Mouse (Mus musculus): ENCODE data around the gene Hspa12b. TPM values are rescaled to one million over a fixed set of nuclear protein-coding genes. Genes with fewer than 3 reads are reported as not detected.
A peak's percentile ranks its signal among the peaks of the same experiment; 100 is the strongest.

Gene Hspa12b
- 6.0 and 7.7 TPM in 2 replicates for polyA plus RNA-seq (2015; fragmentation: Nextera tagmentation; extraction: Ambion mirVana)

GRCm38 (mm10) chr2:131127161-131127730 lies at the start of gene Hspa12b:
Hspa12b (plus strand) TSS chr2:131127280.
- peak; percentile 73 for ATAC-seq (ENCODE audit: low FRiP score)
- H3K27me3 ChIP-seq (replicated peaks), result 0 out of 2 replicates have a peak, but pooled peaks cover 3% of the 10 kb centered on the region
- H3K4me3 ChIP-seq (replicated peaks), result peak within 1 kb of the TSS; percentile 44
- H3K9ac ChIP-seq (replicated peaks), result peak within 1 kb of the TSS; percentile 48
- H3K4me1 ChIP-seq, result peaks cover 15% of the 10 kb centered on the region
- H3K4me2 ChIP-seq, result peak within 1 kb of the TSS; percentile 78
- no peaks in the 10 kb centered on the region for H3K9me3 ChIP-seq (replicated peaks)
- WGBS, result 3% methylated on average over 25 of the region's 28 CpGs
- no peak within 1 kb of the TSS; the same call in 1 of the 2 replicates for H3K27ac ChIP-seq (replicated peaks)
- H3K36me3 ChIP-seq, result no peaks in the 10 kb centered on the region

DNA sequence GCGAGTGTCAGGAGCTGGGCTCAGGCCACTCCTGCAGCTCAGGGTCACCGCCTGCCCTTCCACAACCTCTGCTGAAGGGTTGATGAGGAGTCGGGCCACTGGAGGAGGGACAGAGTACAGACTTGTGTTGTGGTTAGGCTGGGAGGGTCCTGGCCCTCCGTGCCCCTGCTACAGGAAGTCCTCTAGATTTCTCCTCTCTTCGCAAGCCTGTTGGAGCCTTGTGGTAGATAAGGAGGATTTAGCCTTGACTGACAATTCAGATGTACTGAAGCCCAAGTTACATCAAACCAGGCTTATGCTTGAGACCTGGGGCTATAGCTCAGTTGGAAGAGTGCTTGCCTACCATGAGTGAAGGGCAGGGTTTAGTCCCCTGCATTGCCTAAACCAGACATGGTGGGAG lies 46.6 kb upstream of the Hspa12b start:
- Histone ChIP-seq H3K4me2 (no peak overlapping the region), H3K4me3 (replicated peaks) (no peak overlapping the region), H3K27ac (replicated peaks) (no peak overlapping the region), H3K9me3 (replicated peaks) (no peaks in the 10 kb centered on the region), H3K27me3 (replicated peaks) (no peaks in the 10 kb centered on the region), H3K4me1 (no peaks in the 10 kb centered on the region), H3K36me3 (no peaks in the 10 kb centered on the region), H3K9ac (replicated peaks) (no peak overlapping the region)
- no peak for ATAC-seq (ENCODE audit: low FRiP score)
- WGBS, result 86% methylated on average over 5 of the region's 5 CpGs

- Histone ChIP-seq H3K27ac (replicated peaks) (no peak overlapping the region), H3K9me3 (replicated peaks) (no peaks in the 10 kb centered on the region), H3K4me2 (no peak overlapping the region), H3K27me3 (replicated peaks) (no peaks in the 10 kb centered on the region), H3K4me3 (replicated peaks) (no peak overlapping the region), H3K4me1 (no peaks in the 10 kb centered on the region), H3K9ac (replicated peaks) (no peak overlapping the region), H3K36me3 (no peaks in the 10 kb centered on the region)
- WGBS, result 85% methylated on average over 4 of the region's 4 CpGs
- ATAC-seq (ENCODE audit: low FRiP score), result no peak
Observed at GRCm38 (mm10) chr2:131084206-131084605, 42.9 kb upstream of the Hspa12b start.

- Histone ChIP-seq H3K27me3 (replicated peaks) (no peaks in the 10 kb centered on the region), H3K9me3 (replicated peaks) (no peaks in the 10 kb centered on the region), H3K4me2 (no peak within 1 kb of the TSS), H3K9ac (replicated peaks) (no peak within 1 kb of the TSS), H3K36me3 (no peaks in the 10 kb centered on the region), H3K4me1 (no peaks in the 10 kb centered on the region), H3K27ac (replicated peaks) (no peak within 1 kb of the TSS), H3K4me3 (replicated peaks) (no peak within 1 kb of the TSS)
- ATAC-seq (ENCODE audit: low FRiP score), result no peak
- WGBS, result 88% methylated on average over 11 of the region's 11 CpGs
Observed at GRCm38 (mm10) chr2:131086667-131087390, 40.3 kb upstream of the Hspa12b start, which contains the start of gene Siglec1. Siglec1 (minus strand) TSS chr2:131086765.

DNA sequence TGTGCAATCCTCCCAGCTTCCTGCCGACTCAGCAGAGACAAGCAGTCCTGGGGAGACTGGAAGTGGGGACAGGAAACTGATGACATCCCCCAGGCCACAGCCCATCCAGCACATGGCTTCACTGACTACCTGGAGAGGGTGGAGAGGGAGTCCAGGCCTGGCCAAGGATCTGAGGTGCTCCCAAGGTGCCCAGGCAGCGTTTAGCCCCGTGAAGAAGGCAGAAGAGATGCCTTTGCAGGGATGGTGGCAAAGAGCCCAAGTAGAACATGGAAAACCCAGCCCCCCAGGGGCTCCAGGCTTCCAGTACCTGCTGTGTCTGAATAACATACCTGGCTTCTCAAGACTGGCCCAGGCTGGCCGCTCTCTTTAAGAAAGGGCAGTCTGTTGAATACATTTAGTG lies 38.5 kb upstream of the Hspa12b start:
- no peaks in the 10 kb centered on the region for H3K9me3 ChIP-seq (replicated peaks)
- H3K36me3 ChIP-seq, result no peaks in the 10 kb centered on the region
- no peak overlapping the region for H3K27ac ChIP-seq (replicated peaks)
- WGBS, result 86% methylated on average over 4 of the region's 4 CpGs
- no peak for ATAC-seq (ENCODE audit: low FRiP score)
- H3K4me3 ChIP-seq (replicated peaks), result no peak overlapping the region
- H3K9ac ChIP-seq (replicated peaks), result no peak overlapping the region
- no peaks in the 10 kb centered on the region for H3K27me3 ChIP-seq (replicated peaks)
- no peaks in the 10 kb centered on the region for H3K4me1 ChIP-seq
- H3K4me2 ChIP-seq, result no peak overlapping the region

GRCm38 (mm10) chr2:131089634-131090033 lies 37.4 kb upstream of the Hspa12b start:
- ATAC-seq (ENCODE audit: low FRiP score), result no peak
- WGBS, result 90% methylated on average over 1 of the region's 1 CpGs
- Histone ChIP-seq H3K4me1 (no peaks in the 10 kb centered on the region), H3K36me3 (no peaks in the 10 kb centered on the region), H3K4me2 (no peak overlapping the region), H3K9ac (replicated peaks) (no peak overlapping the region), H3K4me3 (replicated peaks) (no peak overlapping the region), H3K27me3 (replicated peaks) (no peaks in the 10 kb centered on the region), H3K9me3 (replicated peaks) (no peaks in the 10 kb centered on the region), H3K27ac (replicated peaks) (no peak overlapping the region)

- Histone ChIP-seq H3K27me3 (replicated peaks) (no peaks in the 10 kb centered on the region), H3K4me1 (no peaks in the 10 kb centered on the region), H3K4me2 (no peak overlapping the region), H3K27ac (replicated peaks) (no peak overlapping the region), H3K9me3 (replicated peaks) (no peaks in the 10 kb centered on the region), H3K9ac (replicated peaks) (no peak overlapping the region), H3K36me3 (no peaks in the 10 kb centered on the region), H3K4me3 (replicated peaks) (no peak overlapping the region)
- no peak for ATAC-seq (ENCODE audit: low FRiP score)
- 91% methylated on average over 3 of the region's 3 CpGs for WGBS
Observed at GRCm38 (mm10) chr2:131090852-131091251, 36.2 kb upstream of the Hspa12b start.

DNA sequence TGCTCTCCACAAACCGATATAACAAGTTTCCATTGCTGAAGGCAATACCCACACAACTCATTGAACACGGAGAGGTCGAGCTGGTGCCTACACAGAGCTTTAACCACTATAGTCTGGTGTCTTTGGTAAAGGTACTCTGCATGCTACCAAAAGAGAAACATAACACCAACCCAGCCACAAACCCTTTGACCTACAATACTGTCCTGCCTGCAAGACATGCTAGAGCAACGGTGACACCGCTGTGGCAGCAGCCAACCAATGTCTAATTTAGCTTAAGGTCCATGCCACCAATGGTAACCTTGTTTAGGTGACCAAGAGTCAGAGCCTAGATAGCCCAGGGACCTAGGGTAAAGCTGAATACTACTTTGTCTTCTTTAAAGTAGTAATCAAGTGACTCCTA lies 33.5 kb upstream of the Hspa12b start:
- no peak overlapping the region for H3K4me2 ChIP-seq
- no peak overlapping the region for H3K27ac ChIP-seq (replicated peaks)
- no peaks in the 10 kb centered on the region for H3K9me3 ChIP-seq (replicated peaks)
- WGBS, result 88% methylated on average over 5 of the region's 5 CpGs
- H3K9ac ChIP-seq (replicated peaks), result no peak overlapping the region
- no peak overlapping the region for H3K4me3 ChIP-seq (replicated peaks)
- H3K36me3 ChIP-seq, result no peaks in the 10 kb centered on the region
- no peaks in the 10 kb centered on the region for H3K27me3 ChIP-seq (replicated peaks)
- ATAC-seq (ENCODE audit: low FRiP score), result no peak
- H3K4me1 ChIP-seq, result no peaks in the 10 kb centered on the region

GRCm38 (mm10) chr2:131094823-131095222 lies 32.3 kb upstream of the Hspa12b start:
- no peak overlapping the region for H3K4me3 ChIP-seq (replicated peaks)
- no peak overlapping the region for H3K4me2 ChIP-seq
- ATAC-seq (ENCODE audit: low FRiP score), result 0 out of 2 replicates have a peak, but pooled peaks have one; percentile 55
- no peaks in the 10 kb centered on the region for H3K9me3 ChIP-seq (replicated peaks)
- WGBS, result 0% methylated on average over 1 of the region's 1 CpGs
- H3K9ac ChIP-seq (replicated peaks), result no peak overlapping the region
- no peaks in the 10 kb centered on the region for H3K27me3 ChIP-seq (replicated peaks)
- H3K4me1 ChIP-seq, result no peaks in the 10 kb centered on the region
- no peak overlapping the region for H3K27ac ChIP-seq (replicated peaks)
- H3K36me3 ChIP-seq, result no peaks in the 10 kb centered on the region

GRCm38 (mm10) chr2:131096101-131096795 lies 30.8 kb upstream of the Hspa12b start:
- Histone ChIP-seq H3K27ac (replicated peaks) (peak overlapping the region; percentile 41; the same call in 1 of the 2 replicates), H3K36me3 (no peaks in the 10 kb centered on the region), H3K9ac (replicated peaks) (no peak overlapping the region), H3K27me3 (replicated peaks) (no peaks in the 10 kb centered on the region), H3K4me2 (no peak overlapping the region), H3K4me1 (no peaks in the 10 kb centered on the region), H3K4me3 (replicated peaks) (no peak overlapping the region), H3K9me3 (replicated peaks) (no peaks in the 10 kb centered on the region)
- 12% methylated on average over 9 of the region's 9 CpGs for WGBS
- ATAC-seq (ENCODE audit: low FRiP score), result no peak

DNA sequence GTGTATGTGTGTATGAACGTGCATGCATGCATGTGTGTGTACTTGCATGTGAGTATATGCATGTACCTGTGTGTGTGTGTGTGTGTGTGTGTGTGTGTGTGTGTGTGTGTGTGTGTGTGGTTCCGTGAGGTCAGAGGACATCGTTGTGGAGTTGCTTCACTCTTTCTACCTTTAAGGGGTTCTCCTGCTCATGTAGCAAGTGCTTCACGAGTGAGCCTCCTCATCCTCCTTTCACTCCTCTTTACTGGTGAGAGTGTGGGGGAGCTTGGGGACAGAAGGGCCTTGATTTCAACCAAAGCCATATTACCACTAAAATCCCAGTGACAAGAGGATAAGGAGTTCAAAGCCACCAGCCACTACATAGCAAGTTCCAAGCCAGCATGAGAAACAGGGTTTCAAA lies 30.0 kb upstream of the Hspa12b start:
- no peaks in the 10 kb centered on the region for H3K9me3 ChIP-seq (replicated peaks)
- no peak for ATAC-seq (ENCODE audit: low FRiP score)
- WGBS, result 76% methylated on average over 4 of the region's 4 CpGs

GRCm38 (mm10) chr2:131101530-131101929 lies 25.6 kb upstream of the Hspa12b start:
- WGBS, result 53% methylated on average over 3 of the region's 3 CpGs
- ATAC-seq (ENCODE audit: low FRiP score), result no peak
- Histone ChIP-seq H3K9ac (replicated peaks) (no peak overlapping the region), H3K4me1 (no peaks in the 10 kb centered on the region), H3K4me2 (no peak overlapping the region), H3K9me3 (replicated peaks) (no peaks in the 10 kb centered on the region), H3K27ac (replicated peaks) (no peak overlapping the region), H3K36me3 (no peaks in the 10 kb centered on the region), H3K4me3 (replicated peaks) (no peak overlapping the region), H3K27me3 (replicated peaks) (no peaks in the 10 kb centered on the region)

More for the DNA sequence above, 30.0 kb upstream of the Hspa12b start:
- H3K27ac ChIP-seq (replicated peaks), result no peak overlapping the region
- H3K27me3 ChIP-seq (replicated peaks), result no peaks in the 10 kb centered on the region
- H3K4me2 ChIP-seq, result no peak overlapping the region
- no peak overlapping the region for H3K9ac ChIP-seq (replicated peaks)
- no peak overlapping the region for H3K4me3 ChIP-seq (replicated peaks)
- H3K36me3 ChIP-seq, result no peaks in the 10 kb centered on the region
- H3K4me1 ChIP-seq, result no peaks in the 10 kb centered on the region
